Mouse (Mus musculus): ENCODE measurements at regions not wholly inside any gene's neighbourhood (a gene's known extent, or its start where the extent isn't known, plus 50 kb on each side); places are given as distances from the start of the nearest gene placed in this dataset.

DNA sequence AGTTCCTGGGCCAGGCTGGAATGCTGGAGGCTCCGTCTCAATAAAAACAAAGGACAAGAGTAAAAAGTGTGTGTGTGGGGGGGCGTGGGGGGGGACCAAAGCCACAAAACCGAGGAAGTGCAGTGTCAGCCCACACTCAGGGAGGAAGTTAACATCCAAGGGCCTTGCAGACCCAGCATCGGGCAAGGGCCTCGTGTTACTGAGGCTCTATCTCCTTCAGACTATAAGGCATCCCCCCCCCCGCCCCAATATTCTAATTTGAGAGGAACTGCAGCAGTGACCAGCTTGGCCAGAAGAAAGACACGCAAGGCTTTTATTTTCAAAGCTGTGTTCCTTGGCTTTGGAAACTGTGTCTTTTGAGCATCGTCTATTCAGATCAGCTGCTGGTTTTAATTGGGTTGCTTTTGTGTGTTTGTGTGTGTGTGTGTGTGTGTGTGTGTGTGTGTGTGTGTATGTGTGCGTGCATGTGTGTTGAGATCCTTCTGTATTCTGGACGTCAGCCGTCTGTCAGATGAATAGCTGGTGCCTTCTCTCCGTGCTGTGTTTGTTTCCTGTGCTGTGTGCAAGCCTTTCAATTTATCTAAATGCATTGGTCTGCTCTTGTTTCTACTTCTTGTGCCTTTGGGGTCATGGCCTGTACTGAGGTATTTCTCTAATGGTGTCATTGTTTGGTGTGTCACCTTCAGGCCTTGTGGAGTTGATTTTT is 491.7 kb downstream of the Vrk1 start:
- DNase-seq = no peak

DNA sequence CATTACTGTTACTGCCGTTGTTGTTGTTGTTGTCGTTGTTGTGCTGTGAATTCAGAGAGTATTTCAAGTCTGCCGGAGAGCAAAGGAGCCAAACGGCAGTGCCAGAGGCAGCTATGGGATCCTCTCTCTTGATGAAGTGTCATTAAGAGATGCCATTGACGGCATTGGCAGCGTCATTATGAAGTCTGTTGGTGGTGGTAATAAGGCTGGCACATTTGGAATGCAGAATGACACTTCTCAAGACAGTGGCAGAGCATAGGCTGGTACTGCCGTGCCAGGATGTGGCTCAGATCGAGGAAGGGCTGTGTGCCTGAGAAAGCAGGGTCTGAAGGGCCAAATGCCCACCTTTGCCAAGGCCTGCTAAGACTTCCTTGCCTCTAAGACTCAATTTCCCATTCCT is 494.3 kb downstream of the Vrk1 start:
- no peak for DNase-seq

DNA sequence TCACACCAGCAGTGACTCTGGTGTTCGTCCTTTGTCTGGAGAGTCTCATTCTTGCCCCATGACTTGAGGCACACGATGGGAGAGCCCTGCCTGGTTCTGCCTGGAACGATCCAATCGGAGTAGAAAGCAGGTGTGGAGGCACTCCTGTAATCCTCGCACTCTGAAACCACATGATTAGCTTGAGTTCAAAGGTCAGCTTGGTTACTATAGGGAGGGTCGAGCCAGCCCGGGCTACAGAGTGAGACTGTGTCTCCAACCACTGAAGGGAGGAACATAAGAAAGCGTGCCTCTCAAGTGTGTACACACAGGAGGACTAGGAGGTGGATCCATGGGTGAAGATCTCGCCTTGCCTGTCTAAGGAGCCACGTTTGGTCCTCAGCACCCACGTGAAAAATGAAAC is 504.0 kb downstream of the Vrk1 start:
- no peak for DNase-seq

DNA sequence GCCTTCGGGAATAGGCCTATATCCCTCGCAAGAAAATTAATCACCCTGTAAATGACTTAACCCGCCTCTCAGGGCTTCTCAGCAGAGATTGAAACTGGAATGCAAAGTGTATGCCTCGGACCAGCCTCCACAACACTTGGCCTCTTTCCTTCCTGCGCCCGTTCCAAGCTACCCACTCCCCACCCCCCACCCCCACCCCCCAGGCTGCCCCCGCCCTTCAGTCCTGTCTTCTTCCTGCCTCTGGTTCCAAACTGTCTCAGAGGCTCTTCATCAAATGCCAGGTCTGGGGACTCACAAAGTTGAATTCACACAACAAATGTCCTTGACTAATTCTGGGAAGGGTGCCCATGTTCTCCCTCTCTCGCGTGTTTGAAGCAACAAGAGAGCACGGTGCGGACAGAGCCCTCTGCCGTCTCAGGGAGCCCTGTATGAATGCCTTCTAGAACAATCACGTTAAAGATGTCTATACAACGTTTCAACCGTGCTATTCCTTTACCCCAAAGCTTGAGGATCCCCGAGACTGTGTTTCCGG is 505.3 kb downstream of the Vrk1 start:
- DNase-seq = no peak

DNA sequence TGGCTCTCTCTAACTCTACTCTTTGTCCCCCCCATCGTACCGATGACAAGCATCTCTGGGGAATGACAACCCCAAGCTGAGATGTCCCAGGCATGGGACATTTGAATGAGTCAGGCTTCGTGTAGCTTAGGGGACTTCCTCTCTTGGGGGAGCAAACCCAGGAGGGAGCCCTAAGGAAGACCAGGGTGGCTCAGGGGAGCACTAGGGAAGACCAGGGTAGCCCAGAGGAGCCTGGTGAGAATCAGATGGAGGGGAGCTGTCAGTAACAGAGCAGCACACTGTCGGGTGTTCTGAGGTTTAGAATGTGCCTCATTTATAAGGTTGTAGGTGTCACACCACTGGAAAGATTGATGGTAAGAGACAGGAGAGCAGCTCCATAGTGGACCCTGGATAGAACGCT is 509.1 kb downstream of the Vrk1 start:
- no peak for DNase-seq

DNA sequence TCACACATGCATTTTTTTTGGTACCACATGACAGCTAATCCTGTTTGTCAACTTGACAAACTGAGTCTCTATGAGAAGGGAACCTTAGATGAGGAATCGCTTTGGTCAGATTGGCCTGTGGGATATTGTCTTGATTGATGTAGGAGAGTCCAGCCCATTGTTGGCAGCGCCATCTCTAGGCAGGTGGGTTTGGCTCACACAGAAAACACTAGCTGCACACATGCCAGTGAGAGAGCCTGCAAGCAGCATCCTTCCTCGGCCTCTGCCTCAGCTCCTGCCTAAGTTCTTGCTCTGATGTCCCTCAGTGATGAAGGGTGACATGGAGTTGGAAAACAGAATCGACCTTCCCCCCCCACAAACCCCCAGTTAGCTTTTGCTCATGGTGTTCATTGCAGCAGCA is 514.4 kb downstream of the Vrk1 start:
- DNase-seq = no peak

DNA sequence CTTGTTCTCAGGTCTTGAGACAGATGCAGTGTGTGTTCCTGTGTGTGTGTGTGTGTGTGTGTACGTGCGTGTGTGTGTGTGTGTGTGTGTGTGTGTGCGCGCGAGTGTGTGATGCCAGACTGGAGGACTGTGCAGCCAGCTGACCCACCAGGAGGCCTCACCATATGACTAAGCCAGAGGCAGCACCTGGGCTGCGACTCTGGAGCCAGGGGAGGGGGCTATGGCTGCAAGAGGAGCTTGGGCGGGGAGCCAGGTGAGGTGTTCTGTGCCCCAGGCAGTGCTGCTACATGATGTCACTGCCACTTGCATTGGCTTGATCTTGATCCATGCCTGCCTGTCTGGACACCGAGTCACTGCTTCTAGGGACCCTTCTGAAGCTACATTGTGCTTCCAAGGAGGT is 517.1 kb downstream of the Vrk1 start:
- no peak for DNase-seq

DNA sequence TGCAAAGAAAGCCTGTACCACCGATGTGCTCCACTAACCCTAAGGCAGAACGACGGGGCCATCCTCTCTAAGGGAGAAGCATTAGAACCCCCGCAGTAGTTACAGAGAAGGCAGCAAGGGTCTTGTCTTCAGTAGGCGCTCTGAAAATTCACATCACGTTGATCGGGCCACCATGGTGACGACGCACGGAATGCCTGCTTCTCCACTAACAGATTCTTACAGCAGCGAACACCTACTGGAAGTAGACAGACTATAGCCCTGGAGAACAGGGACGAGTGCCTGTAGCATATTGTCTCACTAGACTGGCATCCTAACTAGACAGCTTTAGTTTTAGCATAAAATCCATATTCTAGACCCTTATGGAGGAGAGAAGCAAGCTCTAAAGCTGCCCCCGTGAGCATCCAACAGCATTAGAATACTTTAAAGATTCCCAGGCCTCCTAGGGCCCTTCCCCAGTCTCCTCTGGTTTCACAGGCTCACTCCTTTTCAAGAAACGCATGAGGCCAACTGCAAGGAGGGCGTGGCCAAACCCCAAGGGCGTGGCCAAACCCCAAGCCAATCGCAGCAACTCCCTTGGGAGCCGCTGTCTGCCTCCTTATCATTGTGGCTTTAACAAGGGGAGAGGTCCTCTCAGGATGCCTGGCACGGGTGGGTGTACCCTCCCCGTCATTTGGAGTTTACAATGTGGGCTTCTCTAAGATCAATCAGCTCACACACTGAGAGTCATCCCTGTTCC is 517.8 kb downstream of the Vrk1 start:
- no peak for DNase-seq

DNA sequence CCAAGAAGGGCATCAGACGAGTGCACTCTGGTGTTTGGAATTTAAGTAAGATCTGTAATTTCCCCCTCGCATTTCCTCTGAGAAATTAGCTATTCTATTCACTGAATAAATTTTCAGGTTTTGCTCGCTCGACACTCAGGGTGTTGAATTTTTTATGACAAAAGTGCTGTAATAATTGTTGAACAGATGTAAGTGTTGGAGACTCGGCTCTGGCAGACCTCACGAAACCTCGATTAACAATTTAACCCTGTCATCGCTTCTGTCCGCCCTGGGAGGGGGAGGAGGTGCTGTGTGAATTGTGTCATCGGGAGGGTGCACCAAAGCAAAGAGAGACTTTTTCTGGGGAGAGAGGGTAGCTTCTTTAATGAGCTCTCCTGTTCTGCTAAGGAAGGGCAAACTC is 518.5 kb downstream of the Vrk1 start:
- no peak for DNase-seq

DNA sequence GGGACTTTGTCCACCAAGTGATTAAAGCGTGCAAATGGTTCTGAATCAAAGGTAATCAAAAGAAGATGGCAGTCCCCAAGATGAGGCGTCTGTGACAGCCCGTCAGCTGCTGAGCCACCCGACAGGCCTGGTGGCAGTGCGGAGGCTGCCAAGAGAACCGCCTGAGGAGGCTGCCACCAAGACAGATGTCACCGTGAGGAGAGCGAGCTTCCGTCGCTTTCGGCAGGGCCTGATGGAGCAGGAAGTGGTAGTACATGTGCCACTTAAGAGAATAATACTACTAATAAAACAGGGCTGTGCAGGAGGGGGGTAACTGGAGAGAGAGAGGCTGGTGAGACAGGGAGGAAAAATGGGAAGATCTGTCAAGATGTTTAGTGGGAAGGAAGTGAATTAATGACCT is 519.1 kb downstream of the Vrk1 start:
- DNase-seq = no peak

DNA sequence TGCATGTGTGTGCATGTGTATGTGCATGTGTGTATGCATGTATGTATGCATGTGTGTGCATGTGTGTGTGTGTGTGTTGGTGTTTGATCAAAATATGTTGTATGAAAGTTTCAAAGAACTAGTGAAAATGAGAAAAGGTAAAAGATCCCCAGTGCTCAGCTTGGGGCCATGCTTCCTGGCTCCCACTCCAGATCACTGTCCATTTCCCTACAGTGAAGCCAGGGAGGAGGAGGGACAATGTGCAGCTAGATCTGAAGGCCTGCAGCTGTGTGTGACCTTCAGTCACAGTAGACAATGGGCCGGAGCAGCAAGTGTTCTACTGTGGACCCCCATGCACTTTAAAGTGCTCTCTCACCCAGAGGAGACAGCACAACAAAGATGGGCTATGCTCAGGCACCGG is 525.1 kb downstream of the Vrk1 start:
- no peak for DNase-seq

DNA sequence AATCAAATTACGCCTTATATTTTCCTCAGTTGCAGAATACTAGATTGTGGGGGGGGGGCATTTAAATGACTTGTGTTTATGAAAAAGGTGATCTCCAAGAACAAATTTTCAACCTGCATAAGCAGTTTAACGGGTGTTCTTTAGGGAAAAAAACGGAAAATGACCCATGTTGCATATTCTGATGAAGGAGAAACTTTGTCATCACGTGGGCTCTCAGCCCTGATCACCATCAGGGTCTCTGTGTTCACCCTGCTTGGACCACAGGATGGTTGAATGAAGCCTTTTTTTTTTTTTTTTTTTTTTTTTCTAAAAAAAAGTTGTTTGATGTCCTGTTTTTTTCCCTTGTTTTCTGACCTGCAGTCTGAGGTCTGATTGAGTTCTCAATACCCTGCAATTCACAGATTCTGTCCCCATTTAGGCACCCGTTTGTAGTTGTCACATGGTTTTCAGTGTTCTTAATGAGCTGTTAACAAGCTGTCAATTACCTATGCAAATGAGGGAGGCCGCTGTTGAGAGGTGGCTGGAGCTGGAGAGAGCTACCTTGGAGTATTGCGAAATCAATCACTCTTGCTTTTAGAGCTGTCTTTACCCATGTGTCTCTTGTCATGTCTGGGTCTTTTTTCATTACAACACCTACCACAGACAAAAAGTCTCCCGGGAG is 525.7 kb downstream of the Vrk1 start:
- DNase-seq = no peak

DNA sequence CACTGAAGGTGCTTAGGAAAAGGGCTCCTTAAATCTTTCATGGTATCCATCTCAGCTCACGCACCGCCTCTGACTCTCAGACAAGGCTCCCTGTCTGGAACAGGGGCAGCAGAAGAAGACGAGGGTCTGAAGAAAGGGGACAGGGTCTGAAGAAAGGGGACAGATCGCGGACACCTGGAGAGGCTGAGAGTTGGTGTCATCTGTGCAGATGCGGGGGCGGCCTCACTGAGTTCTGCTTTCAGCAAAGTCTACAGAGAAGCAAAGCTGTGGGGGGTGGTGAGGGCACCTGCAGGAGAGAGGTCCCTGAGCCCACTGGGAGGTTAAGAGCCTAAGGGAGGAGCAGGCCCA is 526.2 kb downstream of the Vrk1 start:
- no peak for DNase-seq

DNA sequence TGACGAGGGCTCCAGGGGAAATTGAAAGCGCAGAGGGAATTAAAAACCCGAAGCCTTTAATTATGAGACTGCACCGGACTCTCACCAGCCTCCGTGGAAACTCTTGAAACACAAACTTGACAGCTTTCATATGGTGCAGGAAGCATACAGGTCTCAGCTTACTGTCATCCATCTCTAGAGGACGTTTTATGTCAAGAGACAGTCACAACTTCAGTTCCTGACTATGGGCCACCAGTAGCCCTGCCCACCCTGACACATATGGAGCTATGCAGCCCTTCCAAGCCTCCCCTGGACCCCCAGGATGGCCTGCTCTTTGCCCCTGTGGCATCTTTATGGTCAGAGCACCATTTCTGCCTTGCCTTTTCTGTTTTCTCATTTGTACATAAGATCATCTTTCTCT is 530.0 kb downstream of the Vrk1 start:
- DNase-seq = no peak

DNA sequence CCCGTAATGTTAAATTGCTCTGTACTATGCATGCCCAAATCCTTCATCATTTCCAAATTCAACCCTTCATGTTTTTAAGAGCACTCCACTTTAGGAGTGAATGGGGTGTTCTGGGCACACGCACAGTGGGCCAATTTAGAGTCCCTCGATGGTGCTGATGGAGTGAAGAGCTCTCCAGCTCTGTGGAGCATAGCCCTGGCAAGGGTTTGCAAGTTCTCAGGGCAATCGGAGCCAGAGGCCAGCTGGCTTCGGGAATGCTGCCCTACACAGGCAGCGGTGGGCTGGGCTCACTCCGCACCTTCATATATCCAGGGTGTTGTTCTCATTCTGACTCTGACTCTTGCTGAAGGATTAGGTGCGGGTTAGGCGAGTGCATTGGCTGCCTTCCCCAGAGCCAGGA is 549.5 kb downstream of the Vrk1 start:
- no peak for DNase-seq

DNA sequence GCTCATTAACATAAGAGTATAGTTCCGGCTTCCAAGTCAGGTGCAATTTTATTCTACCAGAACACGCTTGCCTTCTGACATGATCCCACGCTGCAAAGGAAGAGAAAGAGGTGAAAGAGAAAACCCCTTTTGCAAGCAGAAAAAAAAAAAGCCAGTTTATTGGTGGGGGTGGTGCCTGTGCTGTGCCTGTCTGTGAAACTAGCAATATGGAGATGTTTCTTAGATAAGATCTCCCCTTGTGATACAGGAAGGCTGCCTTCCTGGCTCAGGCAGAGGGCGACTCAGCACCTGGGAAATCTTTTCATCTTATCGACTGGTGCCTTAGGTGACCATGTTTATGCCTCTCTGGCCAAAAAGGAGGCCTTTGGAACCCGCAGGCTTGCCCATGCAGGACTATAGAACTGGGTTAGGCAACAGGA is 555.2 kb downstream of the Vrk1 start:
- DNase-seq = no peak

DNA sequence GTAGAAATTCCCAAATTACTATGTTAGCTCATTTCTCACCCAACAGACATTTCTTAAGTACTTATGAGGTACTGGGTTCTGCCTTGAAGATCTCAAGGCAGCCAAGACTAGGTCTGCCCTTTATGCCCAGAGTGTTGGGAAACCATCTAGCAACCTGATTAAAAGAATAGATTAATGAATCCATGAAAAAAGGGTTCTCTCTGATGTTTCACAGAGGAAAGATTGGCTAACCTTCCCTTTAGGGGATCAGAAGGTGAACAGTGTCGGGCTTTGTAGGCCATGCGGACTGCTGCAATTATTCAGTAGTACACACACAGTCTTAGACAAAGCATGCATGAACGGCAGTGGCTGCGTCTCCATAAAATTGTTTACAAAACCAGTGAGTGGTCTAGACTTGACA is 556.3 kb downstream of the Vrk1 start:
- DNase-seq = no peak

DNA sequence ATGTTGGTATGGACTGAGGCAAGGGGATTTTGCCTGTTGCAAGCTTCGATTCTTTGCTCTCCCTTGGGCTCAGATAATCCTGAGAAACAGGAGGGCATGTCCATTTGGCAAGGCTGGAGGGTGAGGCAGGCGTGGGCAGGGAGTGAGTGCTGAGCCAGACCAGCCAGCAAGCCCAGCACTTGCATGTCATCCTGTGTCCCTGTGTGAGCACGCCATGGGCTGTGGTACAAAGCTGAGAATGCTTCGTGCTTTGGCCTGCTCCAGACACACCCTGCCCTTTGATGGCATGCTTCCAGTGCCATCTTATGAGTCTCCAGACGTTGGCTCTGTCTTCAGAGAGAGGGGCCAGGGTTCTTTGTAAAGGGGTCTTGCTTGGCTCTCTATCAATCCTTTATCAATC is 557.1 kb downstream of the Vrk1 start:
- DNase-seq = no peak

DNA sequence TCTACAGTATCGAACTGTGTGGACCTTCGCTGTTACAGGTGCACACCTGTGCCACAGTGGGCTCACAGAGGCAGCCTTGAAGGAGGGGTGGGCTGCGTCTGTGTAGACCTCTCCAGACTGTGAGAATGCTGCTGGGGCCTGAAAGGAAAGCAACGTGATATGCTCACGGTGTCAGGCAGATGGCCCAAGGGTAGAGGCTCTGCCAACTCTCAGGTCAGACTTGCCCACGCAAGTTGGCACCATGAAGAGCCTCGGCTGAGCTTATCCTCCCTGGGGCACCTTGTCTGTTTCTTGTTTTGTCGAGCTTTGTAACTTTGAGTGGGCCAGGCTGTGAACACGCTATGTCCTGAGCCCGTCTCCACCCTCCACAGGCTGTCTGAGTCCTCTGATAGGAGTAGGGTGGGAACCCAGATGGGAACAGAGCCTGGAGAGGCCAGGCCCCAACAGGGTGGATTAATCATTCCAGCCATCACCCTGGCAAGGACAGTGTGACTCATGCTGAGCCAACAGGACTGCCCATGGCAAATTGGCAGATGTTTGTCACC is 558.6 kb downstream of the Vrk1 start:
- no peak for DNase-seq

DNA sequence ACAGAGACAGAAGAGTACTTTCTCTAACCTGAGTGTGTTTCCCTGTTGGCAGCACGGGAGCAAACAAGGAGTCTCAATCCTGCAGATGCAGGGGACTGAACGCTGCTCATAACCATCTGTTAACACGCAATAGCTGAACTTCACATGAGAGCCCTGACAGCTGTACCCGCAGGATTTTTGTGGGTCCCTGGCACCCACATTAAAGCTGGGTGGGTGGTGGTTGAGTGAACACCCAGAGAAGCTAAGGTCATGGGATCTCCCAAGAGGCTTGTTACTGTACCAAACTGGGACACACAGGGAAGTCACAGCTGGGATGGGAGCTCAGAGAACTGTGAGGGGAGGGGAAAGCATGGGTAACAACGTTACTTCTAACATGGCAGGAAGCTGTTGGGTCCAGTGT is 562.9 kb downstream of the Vrk1 start:
- DNase-seq = no peak

DNA sequence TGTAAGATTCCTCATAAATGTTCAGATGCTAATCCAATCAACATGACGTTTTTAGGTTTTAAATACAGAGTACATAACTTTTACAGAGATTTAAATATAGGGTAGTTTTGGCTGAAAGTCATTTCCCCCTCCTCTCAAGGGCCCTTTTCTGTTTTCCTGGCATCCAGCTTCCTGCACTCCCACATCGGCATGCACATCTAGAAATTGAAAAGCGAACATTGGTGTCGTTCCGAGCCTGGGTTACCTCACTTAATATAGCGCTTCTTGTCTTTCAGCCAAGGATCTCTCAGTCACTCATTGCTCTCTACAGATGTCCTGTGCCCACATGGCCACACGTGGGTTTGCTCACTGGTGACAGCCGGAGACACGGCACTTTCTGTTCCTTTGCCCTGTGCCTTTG is 572.7 kb downstream of the Vrk1 start:
- DNase-seq = no peak

DNA sequence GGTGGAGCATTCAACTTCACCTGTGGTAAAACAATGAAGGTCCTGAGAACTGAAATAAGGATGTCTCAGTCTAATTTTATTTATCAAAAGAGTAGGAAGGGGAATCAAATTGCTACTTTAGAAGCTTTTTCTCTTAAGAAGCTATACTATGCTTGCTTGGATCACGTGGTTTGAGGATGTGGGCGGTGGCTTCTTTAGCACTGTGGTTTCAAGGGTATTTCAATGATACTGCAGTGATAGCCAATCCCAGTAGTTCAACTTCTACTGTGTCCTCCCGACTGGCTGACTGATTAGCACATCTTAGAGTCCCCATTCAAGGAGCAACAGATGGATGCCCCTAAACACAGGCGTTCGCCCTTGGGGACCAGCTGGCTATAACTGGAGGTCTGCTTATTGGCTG is 575.6 kb downstream of the Vrk1 start:
- DNase-seq = no peak

DNA sequence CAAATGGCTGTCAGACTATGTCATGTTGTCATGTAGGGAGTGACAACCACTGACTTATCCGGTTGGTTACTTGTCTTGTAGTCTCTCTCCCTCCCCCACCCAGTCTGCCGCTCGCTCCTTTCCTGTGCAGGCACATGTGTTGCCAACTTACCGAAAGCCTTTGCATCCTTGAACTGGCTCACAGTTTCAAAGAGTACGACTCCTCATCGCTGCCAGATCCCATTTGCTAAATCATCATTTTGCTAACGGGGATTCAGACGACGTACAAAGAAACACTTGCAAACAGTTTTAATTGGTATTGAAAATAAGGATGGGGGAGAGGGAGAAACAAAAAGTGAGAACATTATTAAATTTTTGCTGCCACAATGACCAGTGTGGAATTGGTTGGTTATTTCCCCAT is 582.7 kb downstream of the Vrk1 start:
- DNase-seq = no peak

Data from gastrocnemius, postnatal 10 days (tissue).